Mouse (Mus musculus) liver, embryonic 14.5 days (tissue): ENCODE data around the gene Mrgbp. TPM values are rescaled to one million over a fixed set of nuclear protein-coding genes. Genes with fewer than 3 reads are reported as not detected.

Experiments used
- ATAC-seq: fragments of 200-750 bp; cut with Nextera tagmentation; 2 replicates; pipeline ENCODE4 v1.8.0; 2017; ENCODE audit warnings: moderate number of reproducible peaks, mild to moderate bottlenecking, moderate library complexity; ENCODE audit not compliant: insufficient read depth
- DNase-seq, 3 experiments: peaks; one replicate each; pipeline ENCODE4 v3.0.0-alpha.2; 2012 to 2013; ENCODE audit warnings: low read depth in 3 of 3, low spot score in 3 of 3
- H3K27ac ChIP-seq: fragments of 300-500 bp; sonication (generic); 2 replicates; pipeline ENCODE4 v1.5.1; 2014; ENCODE audit warnings: moderate library complexity, mild to moderate bottlenecking, control low read depth, inconsistent platforms
- H3K27me3 ChIP-seq: fragments of 300-500 bp; sonication (generic); 2 replicates; pipeline ENCODE4 v1.6.1; 2014; ENCODE audit warnings: mild to moderate bottlenecking, low read length, moderate library complexity; ENCODE audit not compliant: control insufficient read depth, insufficient read depth
- H3K36me3 ChIP-seq: fragments of 300-500 bp; sonication (generic); replicated peaks from 2 replicates; pipeline ENCODE4 v1.6.1; 2014; ENCODE audit warnings: low read depth; ENCODE audit not compliant: control insufficient read depth, insufficient read depth
- H3K4me1 ChIP-seq, 2 experiments: fragments of 200-500 bp in 1 of 2; fragments of 300-500 bp in 1 of 2; sonication (generic) in 1 of 2; replicated peaks; 2 replicates each; pipeline ENCODE4 v1.6.1; 2012 to 2014; ENCODE audit warnings: antibody characterized with exemption in 1 of 2, inconsistent platforms in 1 of 2, low read length in 1 of 2; ENCODE audit not compliant: control insufficient read depth in 2 of 2, insufficient read depth in 2 of 2
- H3K4me2 ChIP-seq: fragments of 300-500 bp; sonication (generic); 2 replicates; pipeline ENCODE4 v1.6.1; 2014; ENCODE audit warnings: low read depth, mild to moderate bottlenecking, control low read depth, moderate library complexity
- H3K4me3 ChIP-seq, 2 experiments: fragments of 200-500 bp in 1 of 2; fragments of 300-500 bp in 1 of 2; sonication (generic) in 1 of 2; 2 replicates each; pipeline ENCODE4 v1.5.1; 2012 to 2014; ENCODE audit warnings: low read depth in 2 of 2, low read length in 2 of 2, mild to moderate bottlenecking in 2 of 2, control low read depth in 1 of 2, inconsistent platforms in 1 of 2, moderate library complexity in 1 of 2; ENCODE audit not compliant: insufficient read depth in 1 of 2
- H3K9ac ChIP-seq: fragments of 300-500 bp; sonication (generic); replicated peaks from 2 replicates; pipeline ENCODE4 v1.6.1; 2014; ENCODE audit warnings: mild to moderate bottlenecking, control low read depth, moderate library complexity
- H3K9me3 ChIP-seq: fragments of 300-500 bp; sonication (generic); 2 replicates; pipeline ENCODE4 v1.6.1; 2016; ENCODE audit warnings: low read length, mixed read lengths; ENCODE audit not compliant: control insufficient read depth
- CTCF ChIP-seq: IDR thresholded peaks from 2 replicates; pipeline ENCODE4 v1.5.1; 2016; ENCODE audit warnings: antibody characterized with exemption, low read depth, control low read depth
- EP300 ChIP-seq: IDR thresholded peaks from 2 replicates; pipeline ENCODE4 v1.6.1; 2016; ENCODE audit warnings: antibody characterized with exemption, low read depth
- WGBS: fragments of 180-500 bp; shearing (Covaris S2); extraction: QIAGEN DNeasy Blood & Tissue Kit; methylation state at CpG from one replicate; pipeline ENCODE4 v1.1.7; 2014; ENCODE audit not compliant: insufficient replicate concordance; 5-methylcytosine and 5-hydroxymethylcytosine counted together
- polyA plus RNA-seq, 2 experiments: library from polyadenylated mRNA; depleted of rRNA in 1 of 2; stranded (reverse) in 1 of 2; unstranded in 1 of 2; fragments of >200 nt; fragmentation: Nextera tagmentation in 1 of 2; extraction: Ambion mirVana in 1 of 2; gene quantifications; 2 replicates each; pipeline versions ENCODE4 v1.2.1 to v1.2.3; 2012 to 2014

Mrgbp gene
- polyA plus RNA-seq, 2 experiments = 7.4 to 10.5 TPM

DNA sequence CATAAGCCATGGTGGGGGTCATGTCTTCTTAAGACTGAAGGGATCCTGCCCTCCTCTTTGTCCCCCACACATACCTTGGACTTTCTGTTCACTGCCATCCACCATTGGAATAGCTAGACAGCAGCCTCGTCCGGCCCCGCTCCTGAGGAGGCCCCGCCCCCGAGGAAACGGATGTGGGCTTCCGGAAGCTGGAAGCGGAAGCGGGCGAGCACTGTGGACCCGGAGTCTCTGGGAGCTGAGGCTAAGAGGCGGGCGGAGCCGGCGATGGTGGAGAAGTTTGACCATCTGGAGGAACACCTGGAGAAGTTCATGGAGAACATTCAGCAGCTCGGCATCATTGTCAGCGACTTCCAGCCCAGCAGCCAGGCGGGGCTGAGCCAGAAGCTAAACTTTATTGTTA is 36.1 kb upstream of the Mrgbp start:
- WGBS = 46% methylated on average over 18 of the region's 18 CpGs
- no peak for DNase-seq
- no peak for ATAC-seq
- no peak overlapping the region for H3K4me2 ChIP-seq
- H3K4me3 ChIP-seq = no peak overlapping the region
- TF ChIP-seq CTCF = no peak
- no peak for TF ChIP-seq EP300
- no peaks in the 10 kb centered on the region for H3K4me1 ChIP-seq
- H3K9me3 ChIP-seq = no peaks in the 10 kb centered on the region
- H3K27me3 ChIP-seq = no peaks in the 10 kb centered on the region
- no peaks in the 10 kb centered on the region for H3K36me3 ChIP-seq
- no peak overlapping the region for H3K27ac ChIP-seq
- H3K9ac ChIP-seq = no peak overlapping the region

- ATAC-seq = no peak
- H3K4me3 ChIP-seq = no peak overlapping the region
- H3K4me2 ChIP-seq = no peak overlapping the region
- H3K27me3 ChIP-seq = no peaks in the 10 kb centered on the region
- TF ChIP-seq CTCF = no peak
- no peak for TF ChIP-seq EP300
- no peak overlapping the region for H3K9ac ChIP-seq
- 22% methylated on average over 8 of the region's 8 CpGs for WGBS
- H3K9me3 ChIP-seq = no peaks in the 10 kb centered on the region
- H3K4me1 ChIP-seq = no peaks in the 10 kb centered on the region
- DNase-seq = no peak
- H3K36me3 ChIP-seq = no peaks in the 10 kb centered on the region
- no peak overlapping the region for H3K27ac ChIP-seq
Observed at GRCm38 (mm10) chr2:180547384-180548106, 33.6 kb upstream of the Mrgbp start.

GRCm38 (mm10) chr2:180552340-180552739 is 28.8 kb upstream of the Mrgbp start:
- TF ChIP-seq EP300 = no peak
- no peak for TF ChIP-seq CTCF
- H3K27ac ChIP-seq = no peak overlapping the region
- ATAC-seq (no peak), DNase-seq (no peak)
- no peaks in the 10 kb centered on the region for H3K4me1 ChIP-seq
- H3K9ac ChIP-seq = no peak overlapping the region
- H3K27me3 ChIP-seq = no peaks in the 10 kb centered on the region
- 51% methylated on average over 3 of the region's 3 CpGs for WGBS
- H3K9me3 ChIP-seq = no peaks in the 10 kb centered on the region
- no peak overlapping the region for H3K4me2 ChIP-seq
- H3K36me3 ChIP-seq = no peaks in the 10 kb centered on the region
- no peak overlapping the region for H3K4me3 ChIP-seq

DNA sequence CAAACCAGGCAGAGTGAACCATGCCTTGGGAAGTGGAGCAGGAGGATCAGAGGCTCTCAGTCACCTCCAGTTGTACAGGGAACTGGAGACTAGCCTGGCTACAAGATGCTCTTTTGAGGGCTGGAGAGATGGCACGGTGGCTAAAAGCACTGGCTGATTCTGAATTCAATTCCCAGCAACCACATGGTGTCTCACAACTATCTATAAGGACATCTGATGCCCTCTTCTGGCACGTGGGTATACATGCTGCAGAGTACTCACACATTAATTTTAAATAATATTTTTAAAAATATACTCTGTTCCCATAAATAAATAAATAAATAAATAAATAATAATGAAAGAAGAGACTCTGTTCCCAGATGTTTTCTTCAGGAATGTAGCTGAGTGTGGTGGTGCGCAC is 25.9 kb upstream of the Mrgbp start:
- Histone ChIP-seq H3K27ac (no peak overlapping the region), H3K9ac (no peak overlapping the region), H3K4me3 (no peak overlapping the region), H3K36me3 (no peaks in the 10 kb centered on the region), H3K4me1 (no peaks in the 10 kb centered on the region), H3K4me2 (no peak overlapping the region), H3K9me3 (no peaks in the 10 kb centered on the region), H3K27me3 (no peaks in the 10 kb centered on the region)
- DNase-seq (no peak), ATAC-seq (no peak)
- 43% methylated on average over 3 of the region's 3 CpGs for WGBS
- no peak for TF ChIP-seq EP300
- TF ChIP-seq CTCF = no peak

GRCm38 (mm10) chr2:180556470-180556869 is 24.6 kb upstream of the Mrgbp start:
- DNase-seq (no peak), ATAC-seq (no peak)
- H3K4me3 ChIP-seq = no peak overlapping the region
- no peaks in the 10 kb centered on the region for H3K9me3 ChIP-seq
- no peaks in the 10 kb centered on the region for H3K4me1 ChIP-seq
- WGBS = 23% methylated on average over 3 of the region's 3 CpGs
- no peaks in the 10 kb centered on the region for H3K27me3 ChIP-seq
- H3K4me2 ChIP-seq = no peak overlapping the region
- TF ChIP-seq EP300 (no peak), CTCF (no peak)
- no peaks in the 10 kb centered on the region for H3K36me3 ChIP-seq
- H3K27ac ChIP-seq = no peak overlapping the region
- no peak overlapping the region for H3K9ac ChIP-seq
